Comparison of ENCODE assay signal across 8 mouse cellular contexts in genomic region chr19:44284025-44284695, GRCm38 (mm10). TPM values are rescaled to one million over a fixed set of nuclear protein-coding genes. Genes with fewer than 3 reads are reported as not detected.
A peak's percentile ranks its signal among the peaks of the same experiment; 100 is the strongest.
DNase-seq lines count a peak whose midpoint lies in the region; ATAC-seq and TF ChIP-seq lines count a peak whose summit lies in the region.

No protein-coding gene starts in this region.

- DNase-seq in ES-E14 (ENCODE audit: low read depth, low spot score) = peak; percentile 99
- peak; percentile 88 for DNase-seq in cerebellum, adult 11 months
- peak; percentile 98 for DNase-seq in forebrain, embryonic 14.5 days (ENCODE audit: low spot score)
- DNase-seq in heart, postnatal 14 days = peak; percentile 88 to 89
- peak; percentile 92 for DNase-seq in layer of hippocampus, adult 11-12 months (ENCODE audit: low spot score)
- DNase-seq in liver, postnatal 0 days = peak; percentile 93
- peak; percentile 90 for DNase-seq in telencephalon, adult 2 months (ENCODE audit: low read depth, low spot score)

- peaks cover 24 to 28% of the 10 kb centered on the region in 2 experiments for H3K4me1 ChIP-seq in ES-E14 (ENCODE audit: control insufficient read depth in 2 of 2, insufficient read depth in 2 of 2, low read length in 2 of 2, poor library complexity in 1 of 2)
- H3K4me1 ChIP-seq in forebrain, embryonic 14.5 days (ENCODE audit: control insufficient read depth, insufficient read depth, low read length) = peaks cover 30% of the 10 kb centered on the region
- H3K4me1 ChIP-seq in liver, postnatal 0 days (ENCODE audit: insufficient read depth) = peaks cover 57% of the 10 kb centered on the region
- H3K4me1 ChIP-seq in neural tube, embryonic 13.5 days (replicated peaks) = peaks cover 48% of the 10 kb centered on the region

- ATAC-seq in forebrain, embryonic 14.5 days = peak; percentile 99
- peak; percentile 97 for ATAC-seq in liver, postnatal 0 days
- peak; percentile 98 for ATAC-seq in neural tube, embryonic 13.5 days (ENCODE audit: low read depth)

- no peaks in the 10 kb centered on the region for H3K36me3 ChIP-seq in ES-E14 (ENCODE audit: control insufficient read depth, insufficient read depth, low read length, poor library complexity, severe bottlenecking)
- H3K36me3 ChIP-seq in forebrain, embryonic 14.5 days (ENCODE audit: control insufficient read depth, insufficient read depth, low read length) = no peaks in the 10 kb centered on the region
- H3K36me3 ChIP-seq in liver, postnatal 0 days (replicated peaks; ENCODE audit: insufficient read depth, low read length) = no peaks in the 10 kb centered on the region
- H3K36me3 ChIP-seq in neural tube, embryonic 13.5 days = no peaks in the 10 kb centered on the region

- H3K9me3 ChIP-seq in ES-E14 (ENCODE audit: control insufficient read depth, insufficient read depth, low read depth, low read length) = no peaks in the 10 kb centered on the region
- no peaks in the 10 kb centered on the region for H3K9me3 ChIP-seq in forebrain, embryonic 14.5 days (replicated peaks; ENCODE audit: control insufficient read depth, low read length)
- no peaks in the 10 kb centered on the region for H3K9me3 ChIP-seq in liver, postnatal 0 days (ENCODE audit: low read length)
- H3K9me3 ChIP-seq in neural tube, embryonic 13.5 days = no peaks in the 10 kb centered on the region

- no peak for TF ChIP-seq EP300 in liver, postnatal 0 days (IDR thresholded peaks at IDR 0.05; ENCODE audit: low read depth)

- H3K27ac ChIP-seq in ES-E14 (ENCODE audit: insufficient read depth, low read depth, low read length, poor library complexity, severe bottlenecking) = peak overlapping the region; percentile 87
- peak overlapping the region; percentile 95 for H3K27ac ChIP-seq in forebrain, embryonic 14.5 days (ENCODE audit: low read depth, low read length)
- H3K27ac ChIP-seq in liver, postnatal 0 days (ENCODE audit: low read depth) = peak overlapping the region; percentile 74
- peak overlapping the region; percentile 97 for H3K27ac ChIP-seq in neural tube, embryonic 13.5 days (replicated peaks)

- no peaks in the 10 kb centered on the region for H3K27me3 ChIP-seq in forebrain, embryonic 14.5 days (replicated peaks; ENCODE audit: control insufficient read depth, insufficient read depth, low read length)
- H3K27me3 ChIP-seq in liver, postnatal 0 days (ENCODE audit: insufficient read depth, low read length) = no peaks in the 10 kb centered on the region
- no peaks in the 10 kb centered on the region for H3K27me3 ChIP-seq in neural tube, embryonic 13.5 days

- intact Hi-C loops in heart, postnatal 14 days (cut with DNase I) = no loop called here

- H3K4me3 ChIP-seq in ES-E14 (ENCODE audit: insufficient read depth in 1 of 2, low read depth in 1 of 2, low read length in 2 of 2, poor library complexity in 1 of 2, severe bottlenecking in 1 of 2) = peak overlapping the region; percentile 63 to 74
- peak overlapping the region; percentile 42 for H3K4me3 ChIP-seq in forebrain, embryonic 14.5 days (ENCODE audit: low read depth, low read length)
- H3K4me3 ChIP-seq in liver, postnatal 0 days (ENCODE audit: low read depth, low read length) = peak overlapping the region; percentile 62
- H3K4me3 ChIP-seq in neural tube, embryonic 13.5 days = peak overlapping the region; percentile 48

- TF ChIP-seq CTCF in liver, postnatal 0 days (IDR thresholded peaks at IDR 0.05; ENCODE audit: low read depth) = no peak

- H3K4me2 ChIP-seq in forebrain, embryonic 14.5 days (ENCODE audit: low read length) = peak overlapping the region; percentile 86
- H3K4me2 ChIP-seq in liver, postnatal 0 days (ENCODE audit: low read depth, low read length) = peak overlapping the region; percentile 97
- peak overlapping the region; percentile 90 for H3K4me2 ChIP-seq in neural tube, embryonic 13.5 days

- in situ Hi-C loops in ES-E14 (cut with MboI; ENCODE audit: low sequenced_read_pairs in 2 of 2, unreplicated experiment in 2 of 2) = no loop called here

- peak overlapping the region; percentile 82 for H3K9ac ChIP-seq in ES-E14 (ENCODE audit: insufficient read depth, low read depth, low read length, poor library complexity, severe bottlenecking)
- H3K9ac ChIP-seq in forebrain, embryonic 14.5 days (ENCODE audit: low read length) = peak overlapping the region; percentile 66
- peak overlapping the region; percentile 71 for H3K9ac ChIP-seq in liver, postnatal 0 days (replicated peaks)
- peak overlapping the region; percentile 78 for H3K9ac ChIP-seq in neural tube, embryonic 13.5 days

- WGBS in forebrain, embryonic 14.5 days = under 1% methylated on average over 37 of the region's 38 CpGs
- 0% methylated on average over 33 of the region's 38 CpGs for WGBS in liver, postnatal 0 days (ENCODE audit: insufficient replicate concordance)
- 0% methylated on average over 38 of the region's 38 CpGs for WGBS in neural tube, embryonic 13.5 days

TF ChIP-seq in ES-E14, 5 proteins besides CTCF, POLR2A, EP300 and RAD21:
- TF ChIP-seq ZC3H11A (IDR thresholded peaks at IDR 0.05; ENCODE audit: borderline replicate concordance, low read depth, low read length) (no peak), MAFK (IDR thresholded peaks at IDR 0.05; ENCODE audit: insufficient read depth, low read depth, low read length) (no peak), CHD2 (IDR thresholded peaks at IDR 0.05; ENCODE audit: low read depth, low read length) (no peak; the same call in 1 of the 2 replicates), ZNF384 (IDR thresholded peaks at IDR 0.05; ENCODE audit: low read depth, low read length) (no peak), HCFC1 (IDR thresholded peaks at IDR 0.05; ENCODE audit: borderline replicate concordance, insufficient read depth, low read length) (no peak)

RNA-seq across cellular contexts. Expression of gene Scd2, which starts 9.3 kb away (rescaled TPM):
- total RNA-seq in ES-E14 (2012; rRNA removed) = 284 and 303 TPM in 2 replicates
- 220 and 266 TPM in 2 replicates for polyA plus RNA-seq in forebrain, embryonic 14.5 days (2014; fragmentation: Nextera tagmentation; extraction: Ambion mirVana)
- 10 to 100 TPM; 24.8 to 27.2 TPM for total RNA-seq in heart, postnatal 14 days (2021)
- 5.9 and 6.2 TPM in 2 replicates for polyA plus RNA-seq in liver, postnatal 0 days (2015; fragmentation: Nextera tagmentation; extraction: Ambion mirVana)
- 255 and 272 TPM in 2 replicates for polyA plus RNA-seq in neural tube, embryonic 13.5 days (2015; fragmentation: Nextera tagmentation; extraction: Ambion mirVana)

RNA-seq across cellular contexts. Expression of gene Scd4, which starts 48.7 kb away (rescaled TPM):
- 0.13 TPM in 1 of 2 replicates, not detected in the other for total RNA-seq in ES-E14 (2012; rRNA removed)
- polyA plus RNA-seq in forebrain, embryonic 14.5 days (2014; fragmentation: Nextera tagmentation; extraction: Ambion mirVana) = 0.10 and 0.42 TPM in 2 replicates
- 10 to 100 TPM; 13.1 to 14.0 TPM for total RNA-seq in heart, postnatal 14 days (2021)
- not detected in 2 replicates for polyA plus RNA-seq in liver, postnatal 0 days (2015; fragmentation: Nextera tagmentation; extraction: Ambion mirVana)
- 0.06 TPM in 1 of 2 replicates, not detected in the other for polyA plus RNA-seq in neural tube, embryonic 13.5 days (2015; fragmentation: Nextera tagmentation; extraction: Ambion mirVana)

Comparison
In these comparisons a context has a peak if more than half of its experiments do, and no peak if none do; other contexts are left out.
1. Peak in every context shown above with its lines: DNase-seq, ATAC-seq, H3K4me3 ChIP-seq and H3K27ac ChIP-seq.
2. RNA of gene Scd2, which starts 9.3 kb away (polyA plus RNA-seq): 255 to 272 TPM in neural tube, embryonic 13.5 days and 220 to 266 TPM in forebrain, embryonic 14.5 days; 5.9 to 6.2 TPM in liver, postnatal 0 days; every median in the first group is over 10 times any median in the second.